Comparison of ENCODE assay signal across 16 mouse cellular contexts in genomic region chr13:30095851-30096250, GRCm38 (mm10). TPM values are rescaled to one million over a fixed set of nuclear protein-coding genes. Genes with fewer than 3 reads are reported as not detected.
A peak's percentile ranks its signal among the peaks of the same experiment; 100 is the strongest.
DNase-seq lines count a peak whose midpoint lies in the region; ATAC-seq and TF ChIP-seq lines count a peak whose summit lies in the region.
"Had no signal": no experiment of that assay in that cellular context is flagged by ENCODE, and none has a peak within 500 bp of the region (broad histone marks: within the 10 kb centered on the region; RNA-seq: fewer than 3 reads in every experiment).

No protein-coding gene starts in this region.

- no peak for TF ChIP-seq EP300 in heart, adult 2 months (IDR thresholded peaks at IDR 0.05; ENCODE audit: insufficient read depth, low read depth, low read length)

- TF ChIP-seq CTCF in heart, adult 2 months (IDR thresholded peaks at IDR 0.05), result no peak

- TF ChIP-seq POLR2A in heart, adult 2 months (IDR thresholded peaks at IDR 0.05; ENCODE audit: insufficient read depth, low read depth, low read length), result no peak

- no peaks in the 10 kb centered on the region for H3K4me1 ChIP-seq in heart, adult 2 months (ENCODE audit: control insufficient read depth, insufficient read depth, low read length)
- no peaks in the 10 kb centered on the region for H3K4me1 ChIP-seq in midbrain, embryonic 14.5 days (ENCODE audit: control insufficient read depth, insufficient read depth, low read length)
- no peaks in the 10 kb centered on the region for H3K4me1 ChIP-seq in midbrain, embryonic 11.5 days (ENCODE audit: control insufficient read depth, insufficient read depth, low read length)
- H3K4me1 ChIP-seq: hindbrain, embryonic 15.5 days; limb, embryonic 12.5 days; midbrain, embryonic 15.5 days had no signal

- WGBS in heart, adult 2 months, result 31% methylated on average over 4 of the region's 4 CpGs
- WGBS in midbrain, embryonic 14.5 days, result 68% methylated on average over 4 of the region's 4 CpGs
- 81% methylated on average over 4 of the region's 4 CpGs for WGBS in midbrain, embryonic 11.5 days

- H3K36me3 ChIP-seq in heart, adult 2 months (ENCODE audit: control insufficient read depth, insufficient read depth, low read length), result no peaks in the 10 kb centered on the region
- H3K36me3 ChIP-seq in midbrain, embryonic 14.5 days (ENCODE audit: control insufficient read depth, insufficient read depth, low read length), result no peaks in the 10 kb centered on the region
- no peaks in the 10 kb centered on the region for H3K36me3 ChIP-seq in midbrain, embryonic 11.5 days (ENCODE audit: control insufficient read depth, insufficient read depth, low read length)
- H3K36me3 ChIP-seq: hindbrain, embryonic 15.5 days; limb, embryonic 12.5 days; midbrain, embryonic 15.5 days had no signal

- no peak for ATAC-seq in midbrain, embryonic 14.5 days (ENCODE audit: low FRiP score, low TSS enrichment)
- no peak for ATAC-seq in midbrain, embryonic 11.5 days (ENCODE audit: low FRiP score)
- ATAC-seq in common myeloid progenitor, adult 5-6 weeks (replicated peaks; ENCODE audit: low read depth, poor library complexity, severe bottlenecking), result 0 out of 2 replicates have a peak, but pooled peaks have one; percentile 29
- ATAC-seq: liver, postnatal 0 days; midbrain, embryonic 15.5 days had no signal

- intact Hi-C loops in heart, postnatal 10 days (cut with DNase I), result loop anchor here (10.0 kb wide), 1 partner anchor 429 kb away; no protein-coding TSS in a partner anchor
- intact Hi-C loops in heart, adult 2 months (cut with DNase I), result no loop called here
- intact Hi-C loops in left cerebral cortex, postnatal 36 days (cut with DNase I), result no loop called here
- intact Hi-C loops in heart, postnatal 36 days (cut with DNase I), result no loop called here

- no peak overlapping the region for H3K27ac ChIP-seq in heart, adult 2 months
- no peak overlapping the region for H3K27ac ChIP-seq in midbrain, embryonic 14.5 days (replicated peaks; ENCODE audit: low read depth, low read length)
- H3K27ac ChIP-seq in midbrain, embryonic 11.5 days (ENCODE audit: low read depth, low read length), result no peak overlapping the region
- H3K27ac ChIP-seq: hindbrain, embryonic 15.5 days; limb, embryonic 12.5 days; midbrain, embryonic 15.5 days had no signal

- no peaks in the 10 kb centered on the region for H3K27me3 ChIP-seq in heart, adult 2 months (ENCODE audit: control insufficient read depth, insufficient read depth, low read length)
- no peaks in the 10 kb centered on the region for H3K27me3 ChIP-seq in midbrain, embryonic 14.5 days (ENCODE audit: control insufficient read depth, insufficient read depth, low read length)
- no peaks in the 10 kb centered on the region for H3K27me3 ChIP-seq in midbrain, embryonic 11.5 days (ENCODE audit: control insufficient read depth, insufficient read depth, low read length)
- H3K27me3 ChIP-seq: hindbrain, embryonic 15.5 days; limb, embryonic 12.5 days; midbrain, embryonic 15.5 days had no signal

- no peak overlapping the region for H3K4me2 ChIP-seq in midbrain, embryonic 14.5 days (ENCODE audit: low read length)
- no peak overlapping the region for H3K4me2 ChIP-seq in midbrain, embryonic 11.5 days
- H3K4me2 ChIP-seq: hindbrain, embryonic 15.5 days; limb, embryonic 12.5 days; midbrain, embryonic 15.5 days had no signal

- H3K9me3 ChIP-seq in midbrain, embryonic 14.5 days (ENCODE audit: control insufficient read depth, low read length), result no peaks in the 10 kb centered on the region
- no peaks in the 10 kb centered on the region for H3K9me3 ChIP-seq in midbrain, embryonic 11.5 days (ENCODE audit: control insufficient read depth, low read length)
- H3K9me3 ChIP-seq: hindbrain, embryonic 15.5 days; limb, embryonic 12.5 days; midbrain, embryonic 15.5 days had no signal

- peak; percentile 3 to 11 for DNase-seq in heart, postnatal 10 days
- DNase-seq in heart, adult 2 months, result no peak
- DNase-seq in midbrain, embryonic 14.5 days, result peak; percentile 2
- no peak for DNase-seq in midbrain, embryonic 11.5 days (ENCODE audit: low spot score, missing footprints)
- DNase-seq in spleen, postnatal 36 days (ENCODE audit: low spot score in 2 of 2), result no peak
- no peak for DNase-seq in left cerebral cortex, postnatal 36 days (ENCODE audit: low spot score in 2 of 2)
- no peak for DNase-seq in heart, postnatal 36 days
- DNase-seq: cerebellum, adult 18-20 months; gastrocnemius, postnatal 36 days; layer of hippocampus, postnatal 36 days; liver, postnatal 0 days; right cerebral cortex, postnatal 4 days had no signal

- no peaks in the 10 kb centered on the region for H3K79me2 ChIP-seq in heart, adult 2 months (replicated peaks; ENCODE audit: control insufficient read depth, insufficient read depth, low read length)

- no peak overlapping the region for H3K4me3 ChIP-seq in heart, adult 2 months
- no peak overlapping the region for H3K4me3 ChIP-seq in midbrain, embryonic 14.5 days (replicated peaks; ENCODE audit: low read depth, low read length)
- H3K4me3 ChIP-seq in midbrain, embryonic 11.5 days (ENCODE audit: low read depth, low read length), result no peak overlapping the region
- H3K4me3 ChIP-seq: hindbrain, embryonic 15.5 days; limb, embryonic 12.5 days; midbrain, embryonic 15.5 days had no signal

- H3K9ac ChIP-seq in heart, adult 2 months (ENCODE audit: low read depth, low read length), result no peak overlapping the region
- H3K9ac ChIP-seq in midbrain, embryonic 14.5 days (replicated peaks; ENCODE audit: low read length), result no peak overlapping the region
- no peak overlapping the region for H3K9ac ChIP-seq in midbrain, embryonic 11.5 days (ENCODE audit: low read length)
- H3K9ac ChIP-seq: hindbrain, embryonic 15.5 days; limb, embryonic 12.5 days; liver, postnatal 0 days; midbrain, embryonic 15.5 days had no signal

RNA-seq across cellular contexts. Expression of gene Mboat1, which starts 40.4 kb away (rescaled TPM):
- total RNA-seq in heart, postnatal 10 days (2021), result 1 to 10 TPM; 1.4 to 2.4 TPM
- 1 to 10 TPM; 1.2 to 1.6 TPM for total RNA-seq in heart, adult 2 months (2021)
- 0.86 and 2.5 TPM in 2 replicates for polyA plus RNA-seq in heart, adult 2 months (2012; rRNA removed)
- polyA plus RNA-seq in midbrain, embryonic 14.5 days (2014; fragmentation: Nextera tagmentation; extraction: Ambion mirVana), result 1.9 TPM in 2 replicates
- polyA plus RNA-seq in midbrain, embryonic 11.5 days (2014; fragmentation: Nextera tagmentation; extraction: Ambion mirVana), result 5.8 and 7.2 TPM in 2 replicates
- total RNA-seq in common myeloid progenitor, adult 5-6 weeks (2017), result 6.1 and 9.5 TPM in 2 replicates
- total RNA-seq in left cerebral cortex, postnatal 36 days (2021), result 1 to 10 TPM in 1 of 2 experiments, under 1 TPM in 1; 0.75 to 1.1 TPM
- total RNA-seq in heart, postnatal 36 days (2021), result 1 to 10 TPM; 1.2 TPM

Comparison
In these comparisons a context has a peak if more than half of its experiments do, and no peak if none do; other contexts are left out.
1. DNase-seq: peak in heart, postnatal 10 days (2 of 2) and midbrain, embryonic 14.5 days (single experiment); none in heart, adult 2 months (0 of 2), midbrain, embryonic 11.5 days (single experiment), spleen, postnatal 36 days (0 of 2), left cerebral cortex, postnatal 36 days (0 of 2) and heart, postnatal 36 days (0 of 2).